Mouse (Mus musculus) embryonic fibroblast, embryonic 13.5 days (primary cell): ENCODE measurements around the gene Wwtr1.

Experiments
- CTCF ChIP-seq: IDR thresholded peaks from 2 replicates; pipeline ENCODE4 v1.5.1; 2011; ENCODE audit warnings: mild to moderate bottlenecking, control low read depth, low read length, moderate library complexity, borderline replicate concordance; ENCODE audit not compliant: insufficient read depth
- POLR2A ChIP-seq: IDR thresholded peaks from 2 replicates; pipeline ENCODE4 v1.6.1; 2011; ENCODE audit warnings: low read depth, mild to moderate bottlenecking, control low read depth, low read length, moderate library complexity

- TF ChIP-seq CTCF (no peak), POLR2A (no peak)
Measured at GRCm38 (mm10) chr3:57496428-57496827, 79.3 kb downstream of the Wwtr1 start.
